Mouse (Mus musculus): Measurements from ENCODE around the gene Lgals9. TPM values are rescaled to one million over a fixed set of nuclear protein-coding genes. Genes with fewer than 3 reads are reported as not detected.

Lgals9 gene
- total RNA-seq (2022): 10 to 100 TPM; 16.2 to 25.1 (median 20.1) TPM

- DNase-seq: peak; percentile 64
Measured at GRCm38 (mm10) chr11:78984483-78985177, at the start of gene Lgals9. Gene Lgals9, minus strand, starts transcription at chr11:78984946.

GRCm38 (mm10) chr11:79033636-79034035, 48.9 kb upstream of the Lgals9 start:
- DNase-seq: no peak

- DNase-seq: no peak
Measured at GRCm38 (mm10) chr11:79033021-79033420, 48.3 kb upstream of the Lgals9 start.

GRCm38 (mm10) chr11:79031452-79031746, 46.7 kb upstream of the Lgals9 start:
- DNase-seq: no peak

GRCm38 (mm10) chr11:79030570-79031451, 46.1 kb upstream of the Lgals9 start:
- DNase-seq: peak; percentile 72

- no peak for DNase-seq
Measured at GRCm38 (mm10) chr11:79023751-79024150, 39.0 kb upstream of the Lgals9 start.

GRCm38 (mm10) chr11:79023342-79023741, 38.6 kb upstream of the Lgals9 start:
- no peak for DNase-seq

GRCm38 (mm10) chr11:79022836-79023235, 38.1 kb upstream of the Lgals9 start:
- DNase-seq: no peak

GRCm38 (mm10) chr11:79020535-79021045, 35.8 kb upstream of the Lgals9 start:
- no peak for DNase-seq

GRCm38 (mm10) chr11:79019839-79020534, 35.2 kb upstream of the Lgals9 start:
- DNase-seq: no peak

GRCm38 (mm10) chr11:79018954-79019704, 34.4 kb upstream of the Lgals9 start:
- peak; percentile 45 for DNase-seq

GRCm38 (mm10) chr11:79017161-79017606, 32.4 kb upstream of the Lgals9 start:
- no peak for DNase-seq

GRCm38 (mm10) chr11:79016236-79016635, 31.5 kb upstream of the Lgals9 start:
- DNase-seq: no peak

GRCm38 (mm10) chr11:79015660-79016215, 31.0 kb upstream of the Lgals9 start:
- no peak for DNase-seq

- DNase-seq: no peak
Measured at GRCm38 (mm10) chr11:79014602-79015325, 30.0 kb upstream of the Lgals9 start.

GRCm38 (mm10) chr11:79013806-79014205, 29.1 kb upstream of the Lgals9 start:
- DNase-seq: no peak

- DNase-seq: no peak
Measured at GRCm38 (mm10) chr11:79013056-79013455, 28.3 kb upstream of the Lgals9 start.

GRCm38 (mm10) chr11:79012529-79012928, 27.8 kb upstream of the Lgals9 start:
- no peak for DNase-seq

GRCm38 (mm10) chr11:79008891-79009290, 24.1 kb upstream of the Lgals9 start:
- no peak for DNase-seq

GRCm38 (mm10) chr11:79008007-79008775, 23.4 kb upstream of the Lgals9 start:
- DNase-seq: no peak
